Mouse (Mus musculus) urinary bladder, postnatal 25 days (tissue): Measurements from ENCODE around the gene Tcf20.
"Not testable (repeated sequence)": the region's sequence is repeated elsewhere in the genome, so short reads cannot be mapped to it uniquely, and the experiment has no call there.

Source experiments
- DNase-seq: peaks from one replicate; pipeline ENCODE4 v3.0.0; 2022; ENCODE audit warnings: low spot score

The Tcf20 gene

DNA sequence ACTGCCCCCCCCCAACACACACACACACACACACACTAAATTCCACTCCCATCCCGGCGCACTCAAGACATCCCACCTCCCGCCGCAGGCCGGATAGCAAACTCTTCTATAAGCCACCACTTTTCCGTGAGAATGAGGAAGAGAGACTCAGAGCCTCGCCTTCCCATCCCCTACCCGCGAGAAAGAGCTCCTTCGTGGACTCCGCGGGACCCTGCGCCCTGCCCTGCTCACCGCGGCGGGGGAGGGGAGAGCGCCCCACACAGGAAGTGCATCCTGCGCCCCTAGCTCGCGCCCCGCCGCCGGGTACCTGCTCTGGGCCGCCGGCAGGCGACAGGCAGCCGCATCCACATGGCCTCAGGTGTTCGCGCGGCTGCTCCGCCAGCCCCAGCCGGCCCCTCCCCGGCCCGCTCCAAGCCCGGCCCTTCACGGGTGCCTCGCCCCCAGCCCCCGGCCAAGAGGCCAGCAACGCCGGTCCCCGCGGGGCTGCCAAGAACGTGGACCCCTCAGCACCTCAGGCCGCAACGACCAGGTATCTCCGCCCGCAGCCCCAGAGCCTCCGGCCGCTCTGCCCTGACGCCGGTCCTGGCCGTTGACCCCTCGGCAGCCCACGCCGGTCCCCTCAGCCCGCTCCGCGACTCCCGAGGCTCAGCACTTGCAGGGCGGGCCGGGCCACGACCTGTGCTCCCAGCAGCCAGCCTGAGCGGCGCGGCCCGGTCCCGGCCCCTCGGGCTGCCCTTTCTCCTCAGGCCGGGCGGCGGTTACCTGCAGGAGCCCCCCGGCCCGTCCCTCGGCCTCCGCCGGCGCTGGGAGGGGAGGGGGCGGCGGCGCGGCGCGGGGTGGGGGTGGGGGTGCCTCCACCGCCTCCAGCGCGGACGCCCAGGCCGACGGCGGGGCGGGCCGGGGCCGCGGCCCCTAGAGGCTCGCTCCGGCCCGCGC lies 88.7 kb downstream of the Tcf20 start:
- DNase-seq = peak; percentile 41

DNA sequence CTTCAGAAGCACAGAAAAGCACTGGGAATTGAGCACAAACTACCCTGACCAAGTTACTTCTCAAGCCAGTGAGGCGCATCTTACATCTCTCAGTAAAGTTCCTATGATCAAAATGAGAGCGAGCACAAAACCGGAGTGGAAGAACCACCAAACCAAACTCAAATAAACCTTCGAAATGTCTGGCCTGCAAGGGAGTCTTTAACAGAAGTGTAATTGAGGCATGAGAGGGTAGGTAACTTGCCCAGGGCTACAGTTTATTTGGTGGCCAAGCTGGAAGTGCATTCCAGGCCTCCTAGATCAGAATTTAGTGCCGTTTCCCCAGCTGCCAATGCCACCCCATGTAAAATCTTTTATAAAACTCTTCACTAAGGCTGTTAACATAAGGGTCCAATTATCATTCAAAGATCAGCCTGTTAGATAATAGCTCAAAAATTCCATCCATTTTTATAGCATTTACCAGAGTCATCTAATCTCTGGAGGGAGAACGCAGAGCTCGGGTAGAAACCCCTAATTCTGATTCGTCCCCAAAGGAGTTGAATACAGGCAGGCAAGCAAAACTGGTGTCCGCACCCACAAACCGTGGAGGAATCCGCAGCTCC lies 89.4 kb downstream of the Tcf20 start:
- no peak for DNase-seq

GRCm38 (mm10) chr15:82896336-82896735 lies 91.3 kb downstream of the Tcf20 start:
- DNase-seq = no peak

GRCm38 (mm10) chr15:82890470-82890869 lies 97.2 kb downstream of the Tcf20 start:
- no peak for DNase-seq

- DNase-seq = no peak
Measured at GRCm38 (mm10) chr15:82889426-82889825, 98.2 kb downstream of the Tcf20 start.

DNA sequence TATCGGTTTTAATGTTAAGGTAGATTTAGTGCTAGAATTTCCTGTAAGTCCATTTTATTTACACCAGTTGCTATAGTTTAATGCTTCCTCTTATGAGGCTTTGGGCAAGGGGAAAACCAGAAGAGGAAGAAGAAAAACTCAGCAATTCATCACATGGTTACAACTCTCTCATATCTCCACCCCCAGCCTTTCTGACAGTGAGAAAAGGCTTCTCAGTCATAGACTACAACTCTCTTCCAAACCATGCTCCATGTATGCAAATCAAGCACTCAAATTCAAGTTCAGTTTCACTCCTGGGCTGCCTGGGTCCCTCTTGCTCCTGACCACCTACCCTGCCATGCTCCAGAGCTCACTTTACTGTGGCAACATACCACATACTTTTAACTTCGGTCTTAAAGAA lies 99.2 kb downstream of the Tcf20 start:
- no peak for DNase-seq

- DNase-seq = no peak
Measured at GRCm38 (mm10) chr15:82877309-82877708, 110.4 kb downstream of the Tcf20 start.

DNA sequence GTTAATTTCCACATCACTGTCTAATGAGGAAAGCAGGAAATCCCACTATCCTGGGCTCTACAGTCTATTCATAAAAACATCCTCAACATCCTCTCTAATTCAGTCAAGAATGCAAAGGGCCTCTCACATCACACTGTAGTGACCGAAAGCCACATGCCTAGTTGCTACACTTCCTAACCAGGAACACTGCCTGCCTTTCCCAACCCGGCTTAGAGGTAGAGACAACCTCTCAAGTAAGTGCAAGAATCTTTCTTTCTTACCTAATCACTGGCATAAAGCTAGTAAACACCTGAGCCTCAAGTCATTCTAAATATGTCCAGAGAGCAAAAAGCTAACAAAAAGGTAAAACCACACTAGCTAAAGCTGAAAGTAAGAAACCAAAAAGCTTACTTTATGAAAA lies 110.8 kb downstream of the Tcf20 start:
- no peak for DNase-seq

DNA sequence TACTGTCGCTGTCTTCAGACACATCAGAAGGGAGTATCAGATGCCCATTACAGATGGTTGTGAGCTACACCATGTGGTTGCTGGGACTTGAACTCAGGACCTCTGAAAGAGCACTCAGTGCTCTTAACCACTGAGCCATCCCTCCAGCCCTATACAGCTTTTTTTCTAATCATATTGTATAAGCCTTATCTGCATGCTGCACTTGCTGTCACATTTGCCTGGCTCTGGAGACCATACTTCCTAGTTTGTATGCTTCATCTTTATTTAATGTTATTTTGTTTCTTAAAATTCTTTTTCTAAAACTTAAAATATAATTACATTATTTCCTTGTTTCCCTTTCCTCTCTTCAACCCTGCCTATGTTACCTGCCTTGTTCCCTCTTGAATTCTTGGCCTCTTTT lies 115.6 kb downstream of the Tcf20 start:
- DNase-seq = no peak

DNA sequence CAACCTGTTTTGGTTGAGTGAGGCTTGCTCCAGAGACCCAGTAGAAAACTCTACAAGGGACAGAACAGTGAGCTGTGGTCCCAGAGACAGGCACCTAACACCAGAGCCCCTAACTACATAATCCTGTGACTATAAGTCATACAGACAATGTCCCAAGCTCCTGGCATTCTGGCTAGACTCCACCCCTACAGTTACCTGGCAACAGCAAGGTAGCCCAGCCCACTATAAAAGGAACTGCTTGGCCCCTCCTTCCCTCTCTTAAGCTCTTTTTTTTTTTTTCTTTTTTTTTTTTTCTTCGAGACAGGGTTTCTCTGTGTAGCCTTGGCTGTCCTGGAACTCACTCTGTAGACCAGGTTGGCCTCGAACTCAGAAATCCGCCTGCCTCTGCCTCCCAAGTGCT lies 121.4 kb downstream of the Tcf20 start:
- DNase-seq = not testable (repeated sequence)

GRCm38 (mm10) chr15:82863674-82864073 lies 124.0 kb downstream of the Tcf20 start:
- no peak for DNase-seq

GRCm38 (mm10) chr15:82856652-82857378 lies 130.9 kb downstream of the Tcf20 start:
- DNase-seq = no peak

GRCm38 (mm10) chr15:82856065-82856464 lies 131.6 kb downstream of the Tcf20 start:
- no peak for DNase-seq

GRCm38 (mm10) chr15:82839146-82839545 lies 148.5 kb downstream of the Tcf20 start:
- no peak for DNase-seq

GRCm38 (mm10) chr15:82829917-82830316 lies 157.8 kb downstream of the Tcf20 start:
- no peak for DNase-seq

DNA sequence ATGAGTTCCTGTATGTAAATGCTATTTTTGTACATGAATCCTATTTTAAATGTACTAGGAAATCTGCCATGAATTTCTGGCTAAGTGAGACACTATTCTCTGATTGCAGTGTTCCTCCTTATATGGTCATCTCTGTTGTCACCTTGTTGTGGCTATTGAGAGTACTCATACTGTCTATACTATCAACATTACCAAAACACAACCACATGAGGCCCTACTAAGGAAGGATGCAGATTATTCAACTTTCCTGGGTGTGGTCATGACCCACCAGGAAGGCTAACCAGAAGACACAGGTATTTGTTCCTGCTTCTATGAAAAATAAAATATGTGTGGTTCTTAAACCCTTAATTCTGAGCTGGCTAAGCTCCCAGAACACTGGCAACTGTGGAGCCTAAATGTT lies 161.8 kb downstream of the Tcf20 start:
- no peak for DNase-seq

- no peak for DNase-seq
Measured at GRCm38 (mm10) chr15:82822347-82822746, 165.3 kb downstream of the Tcf20 start.

DNA sequence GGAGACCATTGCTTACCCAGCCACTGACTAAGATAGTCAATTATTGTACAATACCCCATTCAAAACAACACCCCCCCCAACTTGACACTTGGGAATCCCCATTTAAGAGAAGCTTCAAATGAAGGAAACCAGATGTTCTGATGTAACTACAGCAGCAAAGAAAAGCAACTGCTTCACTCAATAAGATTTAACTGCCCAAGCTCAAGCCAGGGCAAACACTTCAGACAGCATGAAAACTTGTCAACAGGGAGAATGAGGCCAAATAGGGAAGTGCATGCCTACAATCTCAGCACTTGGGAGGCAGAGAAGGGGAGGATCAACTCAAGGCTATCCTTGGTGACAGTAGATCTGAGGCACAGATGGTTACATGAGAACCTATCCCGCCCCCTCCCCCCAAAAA lies 166.0 kb downstream of the Tcf20 start:
- no peak for DNase-seq

DNA sequence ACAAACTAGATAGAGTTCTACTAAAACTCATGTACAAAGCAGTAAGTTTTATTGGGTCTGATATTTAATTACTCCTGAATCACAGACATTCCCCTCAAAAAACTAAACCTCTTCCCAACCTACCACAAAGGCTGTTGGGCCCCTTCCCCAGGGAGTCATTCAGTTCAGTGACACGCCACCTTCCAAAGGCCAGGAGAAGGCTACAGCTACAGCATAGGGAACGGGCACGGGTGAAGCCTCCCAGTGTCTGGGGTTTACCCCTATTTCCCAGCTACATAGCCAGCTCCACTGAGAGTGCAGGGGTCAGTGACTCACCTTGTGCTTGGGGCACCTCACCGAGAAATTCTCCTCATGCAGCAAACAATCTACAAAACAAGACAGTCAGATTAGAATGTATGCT lies 172.4 kb downstream of the Tcf20 start:
- no peak for DNase-seq

GRCm38 (mm10) chr15:82814806-82815205 lies 172.9 kb downstream of the Tcf20 start:
- DNase-seq = peak; percentile 51

DNA sequence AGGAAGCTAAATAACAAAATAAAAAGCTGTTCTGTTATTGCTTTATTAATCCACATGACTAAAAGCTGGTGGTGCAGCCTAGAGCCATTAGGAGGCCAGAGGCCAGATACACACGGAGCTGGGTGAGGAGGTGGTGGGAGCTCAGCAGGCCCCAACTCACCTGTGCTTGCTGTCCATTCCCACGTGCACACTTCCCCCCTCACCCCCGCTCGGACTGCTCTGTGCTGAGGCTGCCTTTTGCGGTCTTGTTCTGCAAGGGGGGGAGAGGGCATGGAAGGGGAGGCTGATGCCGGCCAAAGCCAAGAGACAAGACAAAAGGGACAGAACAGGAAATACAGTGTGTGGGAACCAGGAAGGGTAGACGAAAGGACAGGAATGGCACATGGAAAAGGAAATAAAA lies 173.4 kb downstream of the Tcf20 start:
- no peak for DNase-seq

DNA sequence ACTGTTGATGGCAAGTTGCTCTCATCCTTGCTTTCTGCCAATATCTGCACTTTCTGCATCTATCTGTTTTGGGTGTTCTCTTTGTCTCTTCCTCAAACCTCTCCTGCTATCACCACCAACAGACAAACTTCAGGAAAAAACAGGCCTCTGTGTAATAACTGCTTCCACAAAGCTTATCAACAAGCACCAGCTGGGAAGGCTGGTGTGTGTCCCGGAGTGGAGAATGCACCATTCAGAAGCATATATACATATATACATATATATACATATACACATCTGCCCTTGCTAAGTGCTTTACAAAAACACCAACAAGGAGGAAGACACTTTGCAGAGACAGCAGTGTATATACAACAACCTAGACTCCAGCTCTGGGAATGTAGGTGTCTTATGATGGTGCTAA lies 177.1 kb downstream of the Tcf20 start:
- no peak for DNase-seq

GRCm38 (mm10) chr15:82809511-82809910 lies 178.2 kb downstream of the Tcf20 start:
- DNase-seq = no peak
